Mouse (Mus musculus): ENCODE results near the gene Creg2. TPM values are rescaled to one million over a fixed set of nuclear protein-coding genes. Genes with fewer than 3 reads are reported as not detected.

Gene Creg2
- polyA plus RNA-seq, 1 experiment from 2014 or later = 0.96 TPM

- peak; percentile 79 for DNase-seq (ENCODE audit: low spot score)
- Histone ChIP-seq H3K4me1 (replicated peaks; ENCODE audit: control insufficient read depth, insufficient read depth, low read length) (no peaks in the 10 kb centered on the region), H3K9ac (ENCODE audit: low read depth, low read length) (no peak overlapping the region), H3K27me3 (ENCODE audit: control insufficient read depth, insufficient read depth, low read length) (no peaks in the 10 kb centered on the region), H3K4me2 (replicated peaks; ENCODE audit: low read depth, low read length) (no peak overlapping the region), H3K4me3 (ENCODE audit: low read depth, low read length) (no peak overlapping the region), H3K9me3 (ENCODE audit: control insufficient read depth, low read length) (no peaks in the 10 kb centered on the region), H3K27ac (ENCODE audit: low read depth, low read length) (no peak overlapping the region), H3K36me3 (ENCODE audit: control insufficient read depth, insufficient read depth, low read length) (no peaks in the 10 kb centered on the region)
- 0% methylated on average over 1 of the region's 1 CpGs for WGBS
- ATAC-seq (ENCODE audit: low FRiP score) = 0 out of 2 replicates have a peak, but pooled peaks have one; percentile 35
Observed at GRCm38 (mm10) chr1:39685841-39686240, 34.6 kb upstream of the Creg2 start.

- WGBS = 92% methylated on average over 5 of the region's 5 CpGs
- H3K4me1 ChIP-seq (replicated peaks; ENCODE audit: control insufficient read depth, insufficient read depth, low read length) = no peaks in the 10 kb centered on the region
- H3K4me3 ChIP-seq (ENCODE audit: low read depth, low read length) = no peak overlapping the region
- no peaks in the 10 kb centered on the region for H3K27me3 ChIP-seq (ENCODE audit: control insufficient read depth, insufficient read depth, low read length)
- H3K36me3 ChIP-seq (ENCODE audit: control insufficient read depth, insufficient read depth, low read length) = no peaks in the 10 kb centered on the region
- ATAC-seq (ENCODE audit: low FRiP score) (no peak), DNase-seq (ENCODE audit: low spot score) (no peak)
- no peak overlapping the region for H3K9ac ChIP-seq (ENCODE audit: low read depth, low read length)
- no peak overlapping the region for H3K27ac ChIP-seq (ENCODE audit: low read depth, low read length)
- no peak overlapping the region for H3K4me2 ChIP-seq (replicated peaks; ENCODE audit: low read depth, low read length)
- H3K9me3 ChIP-seq (ENCODE audit: control insufficient read depth, low read length) = no peaks in the 10 kb centered on the region
Observed at GRCm38 (mm10) chr1:39681638-39682037, 30.4 kb upstream of the Creg2 start.

GRCm38 (mm10) chr1:39680546-39680945 is 29.3 kb upstream of the Creg2 start:
- ATAC-seq (ENCODE audit: low FRiP score) (no peak), DNase-seq (ENCODE audit: low spot score) (no peak)
- H3K4me2 ChIP-seq (replicated peaks; ENCODE audit: low read depth, low read length) = no peak overlapping the region
- H3K9me3 ChIP-seq (ENCODE audit: control insufficient read depth, low read length) = no peaks in the 10 kb centered on the region
- H3K27ac ChIP-seq (ENCODE audit: low read depth, low read length) = no peak overlapping the region
- H3K9ac ChIP-seq (ENCODE audit: low read depth, low read length) = no peak overlapping the region
- H3K4me1 ChIP-seq (replicated peaks; ENCODE audit: control insufficient read depth, insufficient read depth, low read length) = no peaks in the 10 kb centered on the region
- H3K27me3 ChIP-seq (ENCODE audit: control insufficient read depth, insufficient read depth, low read length) = no peaks in the 10 kb centered on the region
- no peak overlapping the region for H3K4me3 ChIP-seq (ENCODE audit: low read depth, low read length)
- no peaks in the 10 kb centered on the region for H3K36me3 ChIP-seq (ENCODE audit: control insufficient read depth, insufficient read depth, low read length)
- WGBS = 69% methylated on average over 6 of the region's 6 CpGs

GRCm38 (mm10) chr1:39678883-39679282 is 27.6 kb upstream of the Creg2 start:
- H3K27ac ChIP-seq (ENCODE audit: low read depth, low read length) = no peak overlapping the region
- no peaks in the 10 kb centered on the region for H3K36me3 ChIP-seq (ENCODE audit: control insufficient read depth, insufficient read depth, low read length)
- no peaks in the 10 kb centered on the region for H3K9me3 ChIP-seq (ENCODE audit: control insufficient read depth, low read length)
- H3K4me3 ChIP-seq (ENCODE audit: low read depth, low read length) = no peak overlapping the region
- no peak overlapping the region for H3K4me2 ChIP-seq (replicated peaks; ENCODE audit: low read depth, low read length)
- no peaks in the 10 kb centered on the region for H3K4me1 ChIP-seq (replicated peaks; ENCODE audit: control insufficient read depth, insufficient read depth, low read length)
- DNase-seq (ENCODE audit: low spot score) (no peak), ATAC-seq (ENCODE audit: low FRiP score) (no peak)
- H3K27me3 ChIP-seq (ENCODE audit: control insufficient read depth, insufficient read depth, low read length) = no peaks in the 10 kb centered on the region
- 80% methylated on average over 8 of the region's 8 CpGs for WGBS
- no peak overlapping the region for H3K9ac ChIP-seq (ENCODE audit: low read depth, low read length)

GRCm38 (mm10) chr1:39676221-39676876 is 25.1 kb upstream of the Creg2 start:
- H3K9ac ChIP-seq (ENCODE audit: low read depth, low read length) = no peak overlapping the region
- DNase-seq (ENCODE audit: low spot score) = no peak
- no peak overlapping the region for H3K4me2 ChIP-seq (replicated peaks; ENCODE audit: low read depth, low read length)
- ATAC-seq (ENCODE audit: low FRiP score) = no peak
- H3K9me3 ChIP-seq (ENCODE audit: control insufficient read depth, low read length) = no peaks in the 10 kb centered on the region
- no peaks in the 10 kb centered on the region for H3K4me1 ChIP-seq (replicated peaks; ENCODE audit: control insufficient read depth, insufficient read depth, low read length)
- 87% methylated on average over 5 of the region's 5 CpGs for WGBS
- no peak overlapping the region for H3K27ac ChIP-seq (ENCODE audit: low read depth, low read length)
- no peaks in the 10 kb centered on the region for H3K36me3 ChIP-seq (ENCODE audit: control insufficient read depth, insufficient read depth, low read length)
- H3K27me3 ChIP-seq (ENCODE audit: control insufficient read depth, insufficient read depth, low read length) = no peaks in the 10 kb centered on the region
- no peak overlapping the region for H3K4me3 ChIP-seq (ENCODE audit: low read depth, low read length)

GRCm38 (mm10) chr1:39672362-39673105 is 21.3 kb upstream of the Creg2 start:
- 73% methylated on average over 9 of the region's 9 CpGs for WGBS
- no peak for DNase-seq (ENCODE audit: low spot score)
- H3K9me3 ChIP-seq (ENCODE audit: control insufficient read depth, low read length) = no peaks in the 10 kb centered on the region
- no peak overlapping the region for H3K4me2 ChIP-seq (replicated peaks; ENCODE audit: low read depth, low read length)
- H3K4me3 ChIP-seq (ENCODE audit: low read depth, low read length) = no peak overlapping the region
- H3K4me1 ChIP-seq (replicated peaks; ENCODE audit: control insufficient read depth, insufficient read depth, low read length) = no peaks in the 10 kb centered on the region
- H3K9ac ChIP-seq (ENCODE audit: low read depth, low read length) = no peak overlapping the region
- no peaks in the 10 kb centered on the region for H3K27me3 ChIP-seq (ENCODE audit: control insufficient read depth, insufficient read depth, low read length)
- ATAC-seq (ENCODE audit: low FRiP score) = no peak
- no peaks in the 10 kb centered on the region for H3K36me3 ChIP-seq (ENCODE audit: control insufficient read depth, insufficient read depth, low read length)
- no peak overlapping the region for H3K27ac ChIP-seq (ENCODE audit: low read depth, low read length)

GRCm38 (mm10) chr1:39670211-39670935 is 19.1 kb upstream of the Creg2 start:
- ATAC-seq (ENCODE audit: low FRiP score) = no peak
- no peak overlapping the region for H3K27ac ChIP-seq (ENCODE audit: low read depth, low read length)
- no peak for DNase-seq (ENCODE audit: low spot score)
- no peaks in the 10 kb centered on the region for H3K9me3 ChIP-seq (ENCODE audit: control insufficient read depth, low read length)
- H3K4me3 ChIP-seq (ENCODE audit: low read depth, low read length) = no peak overlapping the region
- H3K9ac ChIP-seq (ENCODE audit: low read depth, low read length) = no peak overlapping the region
- 89% methylated on average over 17 of the region's 17 CpGs for WGBS
- H3K27me3 ChIP-seq (ENCODE audit: control insufficient read depth, insufficient read depth, low read length) = no peaks in the 10 kb centered on the region
- no peaks in the 10 kb centered on the region for H3K36me3 ChIP-seq (ENCODE audit: control insufficient read depth, insufficient read depth, low read length)
- H3K4me2 ChIP-seq (replicated peaks; ENCODE audit: low read depth, low read length) = no peak overlapping the region
- no peaks in the 10 kb centered on the region for H3K4me1 ChIP-seq (replicated peaks; ENCODE audit: control insufficient read depth, insufficient read depth, low read length)

- no peak overlapping the region for H3K9ac ChIP-seq (ENCODE audit: low read depth, low read length)
- H3K27me3 ChIP-seq (ENCODE audit: control insufficient read depth, insufficient read depth, low read length) = no peaks in the 10 kb centered on the region
- H3K4me1 ChIP-seq (replicated peaks; ENCODE audit: control insufficient read depth, insufficient read depth, low read length) = no peaks in the 10 kb centered on the region
- H3K27ac ChIP-seq (ENCODE audit: low read depth, low read length) = no peak overlapping the region
- DNase-seq (ENCODE audit: low spot score) (no peak), ATAC-seq (ENCODE audit: low FRiP score) (no peak)
- H3K4me3 ChIP-seq (ENCODE audit: low read depth, low read length) = no peak overlapping the region
- no peak overlapping the region for H3K4me2 ChIP-seq (replicated peaks; ENCODE audit: low read depth, low read length)
- no peaks in the 10 kb centered on the region for H3K9me3 ChIP-seq (ENCODE audit: control insufficient read depth, low read length)
- 86% methylated on average over 12 of the region's 12 CpGs for WGBS
- H3K36me3 ChIP-seq (ENCODE audit: control insufficient read depth, insufficient read depth, low read length) = no peaks in the 10 kb centered on the region
Observed at GRCm38 (mm10) chr1:39666751-39667252, 15.5 kb upstream of the Creg2 start.
